Mouse (Mus musculus): ENCODE results near the gene Exoc1. TPM values are rescaled to one million over a fixed set of nuclear protein-coding genes. Genes with fewer than 3 reads are reported as not detected.
A peak's percentile ranks its signal among the peaks of the same experiment; 100 is the strongest.

Exoc1 gene
- total RNA-seq, 1 experiment = 58.1 TPM

DNA sequence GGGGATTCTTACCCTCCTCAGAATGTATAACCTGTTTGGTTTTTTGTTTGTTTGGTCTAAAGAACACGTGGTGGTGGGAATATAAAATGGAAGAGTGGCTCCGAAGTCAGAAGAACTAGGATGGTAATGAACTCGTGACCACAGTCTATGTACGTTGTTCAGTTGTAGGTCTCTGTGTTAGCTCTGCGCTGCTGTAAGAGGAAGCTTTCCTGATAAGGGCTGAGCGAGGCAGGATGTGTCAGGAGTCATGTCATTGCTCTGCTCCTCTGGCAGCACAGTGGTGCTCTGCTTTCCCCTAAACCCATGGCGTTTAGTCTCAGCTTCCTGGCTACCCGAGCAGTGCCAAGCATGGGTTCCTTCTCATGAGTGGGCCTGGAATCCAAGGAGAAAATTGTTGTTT, 21.3 kb downstream of the Exoc1 start:
- no peak for TF ChIP-seq HCFC1 (IDR thresholded peaks at IDR 0.05; ENCODE audit: borderline replicate concordance, insufficient read depth, low read length)
- TF ChIP-seq CHD2 (IDR thresholded peaks at IDR 0.05; ENCODE audit: low read depth, low read length) = no peak
- TF ChIP-seq ZC3H11A (IDR thresholded peaks at IDR 0.05; ENCODE audit: borderline replicate concordance, low read depth, low read length) = no peak
- TF ChIP-seq MAFK (IDR thresholded peaks at IDR 0.05; ENCODE audit: insufficient read depth, low read depth, low read length) = no peak
- TF ChIP-seq ZNF384 (IDR thresholded peaks at IDR 0.05; ENCODE audit: low read depth, low read length) = no peak
- no peak overlapping the region for H3K4me3 ChIP-seq (ENCODE audit: insufficient read depth in 1 of 2, low read depth in 1 of 2, low read length in 2 of 2, poor library complexity in 1 of 2, severe bottlenecking in 1 of 2)
- no peak overlapping the region for H3K27ac ChIP-seq (ENCODE audit: insufficient read depth, low read depth, low read length, poor library complexity, severe bottlenecking)
- H3K9me3 ChIP-seq (ENCODE audit: control insufficient read depth, insufficient read depth, low read depth, low read length) = no peaks in the 10 kb centered on the region
- in situ Hi-C loops (cut with MboI; ENCODE audit: low sequenced_read_pairs in 2 of 2, unreplicated experiment in 2 of 2) = no loop called here
- DNase-seq (ENCODE audit: low read depth, low spot score) = no peak
- no peaks in the 10 kb centered on the region for H3K4me1 ChIP-seq (ENCODE audit: control insufficient read depth in 2 of 2, insufficient read depth in 2 of 2, low read length in 2 of 2, poor library complexity in 1 of 2)
- no peaks in the 10 kb centered on the region for H3K36me3 ChIP-seq (ENCODE audit: control insufficient read depth, insufficient read depth, low read length, poor library complexity, severe bottlenecking)
- no peak overlapping the region for H3K9ac ChIP-seq (ENCODE audit: insufficient read depth, low read depth, low read length, poor library complexity, severe bottlenecking)

DNA sequence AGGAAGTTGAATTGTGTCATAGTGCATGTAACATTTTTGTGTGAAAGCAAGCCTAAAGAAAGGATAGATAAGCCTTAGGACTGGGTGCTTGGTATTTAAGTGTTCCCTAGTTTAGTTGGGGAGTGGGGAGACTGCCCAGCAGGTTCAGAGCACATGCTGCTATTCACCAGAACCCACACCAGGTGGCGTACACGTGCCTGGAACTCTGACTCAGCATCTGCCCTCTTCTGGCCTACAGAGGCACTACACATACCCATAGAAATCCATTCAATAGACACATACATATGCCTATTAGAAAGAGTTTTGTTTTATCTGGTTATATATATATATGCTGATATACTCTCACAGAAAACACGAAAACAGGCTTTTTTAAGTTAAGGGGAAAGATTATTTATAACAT, 36.2 kb downstream of the Exoc1 start:
- no peak overlapping the region for H3K4me3 ChIP-seq (ENCODE audit: insufficient read depth in 1 of 2, low read depth in 1 of 2, low read length in 2 of 2, poor library complexity in 1 of 2, severe bottlenecking in 1 of 2)
- H3K9me3 ChIP-seq (ENCODE audit: control insufficient read depth, insufficient read depth, low read depth, low read length) = no peaks in the 10 kb centered on the region
- H3K27ac ChIP-seq (ENCODE audit: insufficient read depth, low read depth, low read length, poor library complexity, severe bottlenecking) = no peak overlapping the region
- H3K4me1 ChIP-seq (ENCODE audit: control insufficient read depth in 2 of 2, insufficient read depth in 2 of 2, low read length in 2 of 2, poor library complexity in 1 of 2) = no peaks in the 10 kb centered on the region
- peaks cover 9% of the 10 kb centered on the region for H3K36me3 ChIP-seq (ENCODE audit: control insufficient read depth, insufficient read depth, low read length, poor library complexity, severe bottlenecking)
- no peak overlapping the region for H3K9ac ChIP-seq (ENCODE audit: insufficient read depth, low read depth, low read length, poor library complexity, severe bottlenecking)
- peak; percentile 91 for TF ChIP-seq ZC3H11A (IDR thresholded peaks at IDR 0.05; ENCODE audit: borderline replicate concordance, low read depth, low read length)
- TF ChIP-seq ZNF384 (IDR thresholded peaks at IDR 0.05; ENCODE audit: low read depth, low read length) = peak; percentile 63; the same call in 1 of the 2 replicates
- TF ChIP-seq HCFC1 (IDR thresholded peaks at IDR 0.05; ENCODE audit: borderline replicate concordance, insufficient read depth, low read length) = 0 out of 2 replicates have a peak, but pooled peaks have one; percentile 31
- peak; percentile 96 for TF ChIP-seq MAFK (IDR thresholded peaks at IDR 0.05; ENCODE audit: insufficient read depth, low read depth, low read length)
- TF ChIP-seq CHD2 (IDR thresholded peaks at IDR 0.05; ENCODE audit: low read depth, low read length) = no peak
- in situ Hi-C loops (cut with MboI; ENCODE audit: low sequenced_read_pairs in 2 of 2, unreplicated experiment in 2 of 2) = no loop called here
- peak; percentile 60 for DNase-seq (ENCODE audit: low read depth, low spot score)

DNA sequence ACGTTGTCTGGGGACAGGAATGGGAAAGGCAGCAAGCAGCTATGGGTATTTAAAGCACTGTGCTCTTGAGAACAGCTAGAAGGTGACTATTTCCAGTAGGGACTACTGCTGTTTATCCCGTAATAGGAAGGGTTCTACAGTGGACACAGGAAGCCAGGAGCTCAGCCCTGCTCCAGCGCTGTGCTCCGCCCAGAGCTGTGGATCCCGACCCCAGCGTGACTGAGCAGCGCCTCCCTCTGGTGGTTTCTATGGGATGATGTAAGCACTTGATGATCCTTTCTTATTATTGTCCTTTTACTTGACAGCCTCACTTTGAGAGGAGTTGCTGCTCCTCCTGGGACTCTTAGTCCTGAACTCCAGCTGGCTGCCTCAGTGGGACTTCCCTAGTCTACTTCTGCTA, 45.1 kb downstream of the Exoc1 start:
- TF ChIP-seq CHD2 (IDR thresholded peaks at IDR 0.05; ENCODE audit: low read depth, low read length) = no peak
- TF ChIP-seq MAFK (IDR thresholded peaks at IDR 0.05; ENCODE audit: insufficient read depth, low read depth, low read length) = no peak
- no peak for TF ChIP-seq ZNF384 (IDR thresholded peaks at IDR 0.05; ENCODE audit: low read depth, low read length)
- TF ChIP-seq HCFC1 (IDR thresholded peaks at IDR 0.05; ENCODE audit: borderline replicate concordance, insufficient read depth, low read length) = no peak
- TF ChIP-seq ZC3H11A (IDR thresholded peaks at IDR 0.05; ENCODE audit: borderline replicate concordance, low read depth, low read length) = 0 out of 2 replicates have a peak, but pooled peaks have one; percentile 4
- in situ Hi-C loops (cut with MboI; ENCODE audit: low sequenced_read_pairs in 2 of 2, unreplicated experiment in 2 of 2) = no loop called here
- Histone ChIP-seq H3K9ac (ENCODE audit: insufficient read depth, low read depth, low read length, poor library complexity, severe bottlenecking) (no peak overlapping the region), H3K27ac (ENCODE audit: insufficient read depth, low read depth, low read length, poor library complexity, severe bottlenecking) (no peak overlapping the region), H3K4me3 (ENCODE audit: insufficient read depth in 1 of 2, low read depth in 1 of 2, low read length in 2 of 2, poor library complexity in 1 of 2, severe bottlenecking in 1 of 2) (no peak overlapping the region), H3K4me1 (ENCODE audit: control insufficient read depth in 2 of 2, insufficient read depth in 2 of 2, low read length in 2 of 2, poor library complexity in 1 of 2) (no peaks in the 10 kb centered on the region), H3K9me3 (ENCODE audit: control insufficient read depth, insufficient read depth, low read depth, low read length) (no peaks in the 10 kb centered on the region), H3K36me3 (ENCODE audit: control insufficient read depth, insufficient read depth, low read length, poor library complexity, severe bottlenecking) (peaks cover 5% of the 10 kb centered on the region; the same call in 1 of the 2 replicates)
- peak; percentile 19 for DNase-seq (ENCODE audit: low read depth, low spot score)

DNA sequence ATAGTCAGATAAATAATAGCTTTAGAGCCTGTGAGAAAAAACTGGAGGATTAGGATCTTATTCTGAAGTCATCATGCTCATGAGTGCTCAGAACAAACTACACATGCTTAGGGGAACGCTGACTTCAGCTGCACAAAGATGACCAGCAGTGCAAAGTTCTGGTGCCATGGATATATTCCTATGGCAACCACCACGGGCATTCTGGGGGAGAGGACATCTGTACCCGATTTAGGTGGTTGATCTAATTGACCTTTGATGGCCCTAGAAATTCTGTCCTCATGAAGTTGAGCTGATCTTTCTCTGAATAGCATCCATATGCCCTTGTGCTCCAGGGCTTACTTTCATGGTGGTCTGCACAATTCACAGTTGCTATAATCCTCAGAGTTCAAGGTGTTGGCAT, 47.9 kb downstream of the Exoc1 start:
- no peak for TF ChIP-seq ZNF384 (IDR thresholded peaks at IDR 0.05; ENCODE audit: low read depth, low read length)
- TF ChIP-seq ZC3H11A (IDR thresholded peaks at IDR 0.05; ENCODE audit: borderline replicate concordance, low read depth, low read length) = no peak
- TF ChIP-seq HCFC1 (IDR thresholded peaks at IDR 0.05; ENCODE audit: borderline replicate concordance, insufficient read depth, low read length) = no peak
- no peak for TF ChIP-seq CHD2 (IDR thresholded peaks at IDR 0.05; ENCODE audit: low read depth, low read length)
- TF ChIP-seq MAFK (IDR thresholded peaks at IDR 0.05; ENCODE audit: insufficient read depth, low read depth, low read length) = no peak
- Histone ChIP-seq H3K9me3 (ENCODE audit: control insufficient read depth, insufficient read depth, low read depth, low read length) (no peaks in the 10 kb centered on the region), H3K27ac (ENCODE audit: insufficient read depth, low read depth, low read length, poor library complexity, severe bottlenecking) (no peak overlapping the region), H3K4me1 (ENCODE audit: control insufficient read depth in 2 of 2, insufficient read depth in 2 of 2, low read length in 2 of 2, poor library complexity in 1 of 2) (no peaks in the 10 kb centered on the region), H3K9ac (ENCODE audit: insufficient read depth, low read depth, low read length, poor library complexity, severe bottlenecking) (no peak overlapping the region), H3K4me3 (ENCODE audit: insufficient read depth in 1 of 2, low read depth in 1 of 2, low read length in 2 of 2, poor library complexity in 1 of 2, severe bottlenecking in 1 of 2) (no peak overlapping the region), H3K36me3 (ENCODE audit: control insufficient read depth, insufficient read depth, low read length, poor library complexity, severe bottlenecking) (no peaks in the 10 kb centered on the region)
- DNase-seq (ENCODE audit: low read depth, low spot score) = no peak
- in situ Hi-C loops (cut with MboI; ENCODE audit: low sequenced_read_pairs in 2 of 2, unreplicated experiment in 2 of 2) = no loop called here

DNA sequence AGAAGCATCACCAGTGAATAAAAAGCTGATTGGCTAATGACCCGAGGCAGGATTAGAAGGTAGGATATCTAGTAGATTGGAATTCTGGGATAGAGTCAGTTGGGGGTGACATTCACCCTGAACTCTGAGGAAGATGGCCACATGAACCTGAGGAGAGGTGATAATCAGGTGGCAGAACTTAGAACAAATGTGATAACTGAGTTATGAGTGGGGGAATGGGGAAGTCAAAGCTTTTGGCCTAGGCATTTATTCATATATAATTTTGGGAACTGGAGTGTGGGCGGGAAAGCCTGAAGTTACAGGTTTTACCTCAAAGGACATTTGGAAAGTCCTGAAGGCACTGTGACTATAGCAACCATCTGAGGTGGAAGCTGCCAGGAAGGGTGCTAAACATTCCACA, 56.3 kb downstream of the Exoc1 start:
- DNase-seq (ENCODE audit: low read depth, low spot score) = no peak
- Histone ChIP-seq H3K36me3 (ENCODE audit: control insufficient read depth, insufficient read depth, low read length, poor library complexity, severe bottlenecking) (no peaks in the 10 kb centered on the region), H3K27ac (ENCODE audit: insufficient read depth, low read depth, low read length, poor library complexity, severe bottlenecking) (no peak overlapping the region), H3K4me3 (ENCODE audit: insufficient read depth in 1 of 2, low read depth in 1 of 2, low read length in 2 of 2, poor library complexity in 1 of 2, severe bottlenecking in 1 of 2) (no peak overlapping the region), H3K9ac (ENCODE audit: insufficient read depth, low read depth, low read length, poor library complexity, severe bottlenecking) (no peak overlapping the region), H3K9me3 (ENCODE audit: control insufficient read depth, insufficient read depth, low read depth, low read length) (no peaks in the 10 kb centered on the region), H3K4me1 (ENCODE audit: control insufficient read depth in 2 of 2, insufficient read depth in 2 of 2, low read length in 2 of 2, poor library complexity in 1 of 2) (0 out of 4 replicates have a peak, but pooled peaks cover 0 to 2% of the 10 kb centered on the region in 2 experiments)
- in situ Hi-C loops (cut with MboI; ENCODE audit: low sequenced_read_pairs in 2 of 2, unreplicated experiment in 2 of 2) = no loop called here
- no peak for TF ChIP-seq MAFK (IDR thresholded peaks at IDR 0.05; ENCODE audit: insufficient read depth, low read depth, low read length)

Data from ES-E14 (cell line).